Mouse (Mus musculus) telencephalon, adult 2 months (tissue): ENCODE results near the gene Fndc5.

Experiments
- DNase-seq: peaks from one replicate; pipeline ENCODE4 v3.0.0-alpha.2; 2011; ENCODE audit warnings: low read depth, low spot score

Gene Fndc5

GRCm38 (mm10) chr4:129136579-129137391 lies at the start of gene Fndc5:
TSS of gene Fndc5 (plus strand) at chr4:129136999.
- DNase-seq, result no peak

GRCm38 (mm10) chr4:129087850-129088249 lies 48.9 kb upstream of the Fndc5 start:
- DNase-seq, result no peak

GRCm38 (mm10) chr4:129095276-129095675 lies 41.5 kb upstream of the Fndc5 start:
- no peak for DNase-seq

GRCm38 (mm10) chr4:129097006-129097405 lies 39.8 kb upstream of the Fndc5 start:
- DNase-seq, result no peak

- no peak for DNase-seq
Observed at GRCm38 (mm10) chr4:129102133-129102829, 34.5 kb upstream of the Fndc5 start.

- no peak for DNase-seq
Observed at GRCm38 (mm10) chr4:129105356-129105755, 31.4 kb upstream of the Fndc5 start, which contains the start of gene Tmem54. TSS of gene Tmem54 (plus strand) at chr4:129105548.

GRCm38 (mm10) chr4:129106073-129106472 lies 30.7 kb upstream of the Fndc5 start:
- no peak for DNase-seq

- DNase-seq, result no peak
Observed at GRCm38 (mm10) chr4:129107348-129107899, 29.4 kb upstream of the Fndc5 start.

- DNase-seq, result no peak
Observed at GRCm38 (mm10) chr4:129108624-129109023, 28.2 kb upstream of the Fndc5 start.

GRCm38 (mm10) chr4:129110804-129111203 lies 26.0 kb upstream of the Fndc5 start:
- DNase-seq, result no peak

- no peak for DNase-seq
Observed at GRCm38 (mm10) chr4:129111350-129111749, 25.4 kb upstream of the Fndc5 start.

- DNase-seq, result no peak
Observed at GRCm38 (mm10) chr4:129112231-129112630, 24.6 kb upstream of the Fndc5 start.

- DNase-seq, result peak; percentile 93
Observed at GRCm38 (mm10) chr4:129113083-129113988, 23.5 kb upstream of the Fndc5 start.

- DNase-seq, result no peak
Observed at GRCm38 (mm10) chr4:129116703-129117102, 20.1 kb upstream of the Fndc5 start.

- no peak for DNase-seq
Observed at GRCm38 (mm10) chr4:129117720-129118510, 18.9 kb upstream of the Fndc5 start.

- DNase-seq, result no peak
Observed at GRCm38 (mm10) chr4:129119708-129120107, 17.1 kb upstream of the Fndc5 start.

- DNase-seq, result no peak
Observed at GRCm38 (mm10) chr4:129120520-129121445, 16.0 kb upstream of the Fndc5 start.

- DNase-seq, result no peak
Observed at GRCm38 (mm10) chr4:129121569-129122086, 15.2 kb upstream of the Fndc5 start, which contains the start of gene Hpca. TSS of gene Hpca (minus strand) at chr4:129122036.

GRCm38 (mm10) chr4:129122107-129122506 lies 14.7 kb upstream of the Fndc5 start:
- no peak for DNase-seq
